Mouse (Mus musculus) olfactory bulb, adult 2 months (tissue): ENCODE results near the gene Pias4.

Experiments used
- CTCF ChIP-seq: fragments of 200-500 bp; IDR thresholded peaks from 2 replicates; pipeline ENCODE4 v1.5.1; 2012; ENCODE audit warnings: low read depth, mild to moderate bottlenecking, low read length, moderate library complexity; ENCODE audit not compliant: insufficient read depth
- POLR2A ChIP-seq: fragments of 200-500 bp; IDR thresholded peaks from 2 replicates; pipeline ENCODE4 v1.6.1; 2012; ENCODE audit warnings: mild to moderate bottlenecking, low read depth, low read length, moderate library complexity; ENCODE audit not compliant: insufficient read depth

DNA sequence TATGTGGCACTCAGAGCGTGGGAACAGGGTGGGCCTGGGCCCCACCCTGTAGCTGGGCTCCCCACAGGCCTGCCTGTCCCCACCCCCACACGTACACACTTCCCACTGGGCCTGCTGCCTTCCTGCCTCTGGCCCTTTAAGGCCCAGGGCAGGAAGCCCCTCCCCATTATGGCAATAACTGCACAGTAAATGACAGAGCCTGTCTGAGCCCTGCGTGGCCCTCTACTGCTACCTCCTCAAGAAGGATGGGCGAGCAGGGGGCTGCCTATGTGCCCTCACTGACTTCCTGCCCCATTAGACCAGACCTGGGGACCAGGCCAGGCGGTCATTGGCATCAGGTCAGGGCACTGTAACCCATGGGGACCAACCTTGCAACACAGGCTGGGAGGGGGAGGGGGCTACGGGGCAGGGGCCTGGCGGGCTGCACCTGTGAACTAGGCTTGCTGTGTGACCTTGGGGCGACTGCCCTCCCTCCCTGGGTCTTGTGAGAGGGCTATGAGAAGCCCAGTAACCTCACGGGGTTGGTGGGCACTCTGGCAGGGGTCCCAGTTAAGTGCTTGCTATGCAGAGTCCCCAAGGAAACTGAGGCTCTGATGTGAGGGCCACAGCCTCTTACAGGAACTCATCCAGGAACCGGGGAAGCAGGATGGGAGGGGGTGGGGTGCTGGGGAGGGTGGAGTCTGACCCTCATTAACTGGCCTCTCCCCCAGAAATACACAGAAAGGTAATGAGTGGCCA, 26.8 kb downstream of the Pias4 start:
- TF ChIP-seq CTCF (no peak), POLR2A (no peak)
